Mouse (Mus musculus): ENCODE results near the gene Usp5. TPM values are rescaled to one million over a fixed set of nuclear protein-coding genes. Genes with fewer than 3 reads are reported as not detected.
"Not testable (repeated sequence)": the region's sequence is repeated elsewhere in the genome, so short reads cannot be mapped to it uniquely, and the experiment has no call there.

Gene Usp5
- polyA plus RNA-seq, 1 experiment from 2014 or later: 87.2 TPM

GRCm38 (mm10) chr6:124817125-124817524 lies 12.2 kb downstream of the Usp5 start:
- Histone ChIP-seq H3K36me3 (peaks cover 71% of the 10 kb centered on the region), H3K27me3 (no peaks in the 10 kb centered on the region), H3K4me1 (replicated peaks) (peaks cover 21% of the 10 kb centered on the region), H3K27ac (no peak overlapping the region), H3K9ac (no peak overlapping the region), H3K9me3 (replicated peaks) (no peaks in the 10 kb centered on the region), H3K4me2 (no peak overlapping the region), H3K4me3 (no peak overlapping the region)
- no peak for ATAC-seq (replicated peaks; ENCODE audit: insufficient number of reproducible peaks, insufficient read depth, low FRiP score, low read depth)
- WGBS: 96% methylated on average over 11 of the region's 11 CpGs

DNA sequence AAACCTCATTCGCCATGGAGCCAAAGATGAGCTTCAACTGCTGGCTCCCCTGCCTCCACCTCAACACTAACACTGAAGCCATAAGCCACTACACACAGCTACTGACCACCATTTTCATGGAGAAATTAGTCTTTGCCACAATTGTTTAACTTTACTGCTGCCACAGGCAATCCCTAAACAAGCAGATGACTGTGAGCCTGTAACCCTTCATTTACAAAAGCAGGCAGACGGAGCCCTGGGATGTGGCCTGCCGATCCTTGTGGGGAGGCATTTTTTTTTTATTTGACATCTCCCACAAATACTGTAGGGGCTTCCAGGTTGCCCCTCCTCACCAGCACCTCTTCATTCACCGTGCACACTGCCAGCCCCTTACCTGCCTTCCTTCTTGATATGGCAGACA lies 12.7 kb downstream of the Usp5 start:
- peaks cover 71% of the 10 kb centered on the region for H3K36me3 ChIP-seq
- no peak overlapping the region for H3K4me2 ChIP-seq
- H3K9ac ChIP-seq: no peak overlapping the region
- no peak for ATAC-seq (replicated peaks; ENCODE audit: insufficient number of reproducible peaks, insufficient read depth, low FRiP score, low read depth)
- H3K4me1 ChIP-seq (replicated peaks): peaks cover 24% of the 10 kb centered on the region
- H3K9me3 ChIP-seq (replicated peaks): no peaks in the 10 kb centered on the region
- no peak overlapping the region for H3K27ac ChIP-seq
- H3K27me3 ChIP-seq: no peaks in the 10 kb centered on the region
- H3K4me3 ChIP-seq: no peak overlapping the region
- 90% methylated on average over 4 of the region's 4 CpGs for WGBS

DNA sequence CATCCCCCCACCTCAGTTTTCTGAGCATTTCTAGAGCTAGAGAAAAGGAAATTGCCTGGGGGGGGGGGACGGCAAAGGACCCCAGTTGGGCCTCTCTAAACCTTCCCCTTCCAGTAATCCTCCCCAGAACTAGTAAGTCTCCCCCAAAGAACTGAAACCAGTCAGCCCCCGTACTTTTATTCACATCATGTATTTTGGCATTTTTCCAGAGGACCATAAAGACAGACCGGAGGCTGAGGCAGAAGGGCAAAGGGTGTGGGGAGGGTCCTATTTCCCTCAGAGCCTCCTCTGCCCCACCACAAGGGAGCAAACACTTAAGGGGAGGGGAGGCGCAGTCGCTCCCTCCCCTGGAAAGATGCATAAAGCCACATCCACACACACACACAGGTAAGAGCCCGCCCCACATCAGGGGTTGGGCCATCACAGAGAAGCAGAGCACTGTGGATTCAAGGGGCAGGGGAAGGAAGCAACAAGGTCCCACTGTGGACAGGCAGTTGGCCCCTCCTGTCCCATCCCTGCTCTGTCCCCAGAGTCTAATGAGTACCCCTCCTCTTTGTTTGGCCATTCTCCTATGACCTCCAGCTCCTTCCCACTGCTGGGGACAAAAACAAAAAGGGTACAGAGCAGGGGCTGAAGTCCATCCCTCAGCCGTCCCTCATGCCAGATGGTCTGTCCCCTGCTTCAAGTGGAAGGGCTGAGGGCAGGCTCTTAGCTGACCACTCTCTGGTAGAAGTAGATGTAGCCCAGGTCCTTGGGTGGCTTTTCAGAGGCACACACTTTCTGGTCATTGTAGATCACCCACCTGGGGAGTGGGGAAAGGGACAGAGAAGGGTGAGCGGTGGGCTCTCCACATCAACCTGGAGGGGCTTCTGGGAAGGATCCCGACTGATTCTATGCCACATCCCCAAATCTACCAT lies 14.2 kb downstream of the Usp5 start:
- no peak overlapping the region for H3K4me3 ChIP-seq
- ATAC-seq (replicated peaks; ENCODE audit: insufficient number of reproducible peaks, insufficient read depth, low FRiP score, low read depth): no peak
- H3K27ac ChIP-seq: 0 out of 2 replicates have a peak overlapping the region, but pooled peaks have one; percentile 98
- no peaks in the 10 kb centered on the region for H3K27me3 ChIP-seq
- H3K9ac ChIP-seq: no peak overlapping the region
- 68% methylated on average over 9 of the region's 9 CpGs for WGBS
- no peaks in the 10 kb centered on the region for H3K9me3 ChIP-seq (replicated peaks)
- peak overlapping the region; percentile 73 for H3K4me2 ChIP-seq
- peaks cover 71% of the 10 kb centered on the region for H3K36me3 ChIP-seq
- H3K4me1 ChIP-seq (replicated peaks): peaks cover 33% of the 10 kb centered on the region

GRCm38 (mm10) chr6:124814448-124814847 lies 14.8 kb downstream of the Usp5 start:
- Histone ChIP-seq H3K9ac (peak overlapping the region; percentile 43; the same call in 1 of the 2 replicates), H3K4me2 (peak overlapping the region; percentile 73), H3K4me1 (replicated peaks) (peaks cover 40% of the 10 kb centered on the region), H3K4me3 (peak overlapping the region; percentile 87), H3K36me3 (peaks cover 67% of the 10 kb centered on the region), H3K9me3 (replicated peaks) (no peaks in the 10 kb centered on the region), H3K27ac (peak overlapping the region; percentile 98), H3K27me3 (no peaks in the 10 kb centered on the region)
- 0 out of 2 replicates have a peak, but pooled peaks have one; percentile 1 for ATAC-seq (replicated peaks; ENCODE audit: insufficient number of reproducible peaks, insufficient read depth, low FRiP score, low read depth)
- 32% methylated on average over 8 of the region's 8 CpGs for WGBS

DNA sequence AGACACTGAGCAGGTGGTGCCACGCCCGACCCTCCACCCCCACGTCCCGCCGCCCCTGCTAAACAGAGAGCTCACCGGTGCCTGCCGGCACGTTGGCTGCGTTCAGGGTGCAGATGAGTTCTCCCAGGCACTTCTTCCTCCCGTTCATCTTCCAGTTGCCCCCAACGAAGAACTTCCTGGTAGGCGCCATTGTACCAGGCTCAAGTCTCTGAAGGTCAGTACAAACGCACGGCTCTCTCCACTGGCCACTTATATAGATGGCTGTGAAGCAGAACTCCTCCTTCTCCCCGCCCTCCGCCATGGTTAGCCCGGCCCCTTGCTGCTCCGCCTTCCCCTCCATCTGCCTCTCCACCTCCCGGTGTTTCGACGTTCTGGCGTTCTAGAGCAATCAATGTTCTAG lies 15.4 kb downstream of the Usp5 start, which contains the start of gene Tpi1:
Tpi1 (minus strand) TSS at position 364 of the 400 bp plus-strand sequence.
- Histone ChIP-seq H3K27me3 (no peaks in the 10 kb centered on the region), H3K4me1 (replicated peaks) (peaks cover 42% of the 10 kb centered on the region), H3K27ac (peak within 1 kb of the TSS; percentile 98), H3K4me3 (peak within 1 kb of the TSS; percentile 87), H3K9me3 (replicated peaks) (no peaks in the 10 kb centered on the region), H3K9ac (peak within 1 kb of the TSS; percentile 89), H3K4me2 (peak within 1 kb of the TSS; percentile 73), H3K36me3 (peaks cover 62% of the 10 kb centered on the region)
- WGBS: under 1% methylated on average over 22 of the region's 22 CpGs
- peak; percentile 85 for ATAC-seq (replicated peaks; ENCODE audit: insufficient number of reproducible peaks, insufficient read depth, low FRiP score, low read depth)

GRCm38 (mm10) chr6:124813496-124813895 lies 15.8 kb downstream of the Usp5 start:
- 0% methylated on average over 18 of the region's 18 CpGs for WGBS
- Histone ChIP-seq H3K4me3 (peak overlapping the region; percentile 87), H3K36me3 (peaks cover 57% of the 10 kb centered on the region), H3K27me3 (no peaks in the 10 kb centered on the region), H3K4me1 (replicated peaks) (peaks cover 42% of the 10 kb centered on the region), H3K9me3 (replicated peaks) (no peaks in the 10 kb centered on the region), H3K9ac (peak overlapping the region; percentile 89), H3K4me2 (peak overlapping the region; percentile 73), H3K27ac (peak overlapping the region; percentile 98)
- peak; percentile 73 for ATAC-seq (replicated peaks; ENCODE audit: insufficient number of reproducible peaks, insufficient read depth, low FRiP score, low read depth)

GRCm38 (mm10) chr6:124812848-124813247 lies 16.4 kb downstream of the Usp5 start:
- H3K4me3 ChIP-seq: peak overlapping the region; percentile 87
- WGBS: 16% methylated on average over 9 of the region's 9 CpGs
- H3K4me2 ChIP-seq: peak overlapping the region; percentile 73
- peaks cover 47% of the 10 kb centered on the region for H3K4me1 ChIP-seq (replicated peaks)
- ATAC-seq (replicated peaks; ENCODE audit: insufficient number of reproducible peaks, insufficient read depth, low FRiP score, low read depth): no peak
- no peaks in the 10 kb centered on the region for H3K27me3 ChIP-seq
- H3K36me3 ChIP-seq: peaks cover 51% of the 10 kb centered on the region
- H3K27ac ChIP-seq: peak overlapping the region; percentile 98
- peak overlapping the region; percentile 89 for H3K9ac ChIP-seq
- H3K9me3 ChIP-seq (replicated peaks): no peaks in the 10 kb centered on the region

DNA sequence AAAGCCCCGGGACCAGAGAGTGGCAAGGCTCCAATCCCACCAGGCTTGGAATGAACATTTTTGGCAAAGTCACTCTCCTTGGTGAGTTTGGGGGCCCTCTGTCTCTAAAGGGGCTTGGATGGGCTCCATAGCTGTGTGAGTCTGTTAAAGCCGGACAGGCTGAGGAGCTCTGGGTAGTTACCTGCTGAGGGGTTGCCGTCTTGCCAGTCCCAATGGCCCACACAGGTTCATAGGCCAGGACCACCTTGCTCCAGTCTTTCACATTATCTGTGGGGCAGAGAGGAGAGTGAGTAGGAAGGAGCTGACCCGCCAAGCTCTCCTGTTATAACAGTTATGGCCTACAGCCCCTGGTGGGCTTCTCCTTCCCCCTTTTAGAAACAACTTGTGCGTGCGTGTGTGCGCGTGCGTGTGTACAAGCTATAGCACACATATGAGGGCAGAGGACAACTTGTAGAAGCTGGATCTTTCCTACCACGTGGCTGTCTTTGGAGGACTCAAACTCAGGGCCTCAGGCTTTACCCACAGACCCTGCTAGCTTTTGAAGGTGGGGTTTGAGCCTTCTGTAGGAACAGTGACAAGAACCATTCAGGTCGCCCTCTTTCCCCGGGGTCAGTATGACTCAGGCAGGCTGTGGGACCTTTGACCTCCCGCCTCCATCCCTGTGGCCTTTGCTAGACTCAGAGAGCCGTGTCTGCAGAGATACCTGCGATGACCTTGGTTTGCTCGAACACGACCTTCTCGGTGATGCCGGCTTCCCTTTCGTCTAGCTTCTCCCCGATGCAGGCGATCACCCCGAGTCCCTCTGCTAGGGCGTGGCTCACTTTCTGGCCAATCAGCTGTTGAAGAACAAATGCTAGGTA lies 17.4 kb downstream of the Usp5 start:
- ATAC-seq (replicated peaks; ENCODE audit: insufficient number of reproducible peaks, insufficient read depth, low FRiP score, low read depth): no peak
- Histone ChIP-seq H3K36me3 (peaks cover 42% of the 10 kb centered on the region), H3K27me3 (no peaks in the 10 kb centered on the region), H3K4me1 (replicated peaks) (peaks cover 50% of the 10 kb centered on the region), H3K4me2 (peak overlapping the region; percentile 73), H3K9me3 (replicated peaks) (no peaks in the 10 kb centered on the region), H3K27ac (peak overlapping the region; percentile 98), H3K4me3 (peak overlapping the region; percentile 87), H3K9ac (peak overlapping the region; percentile 89)
- 71% methylated on average over 24 of the region's 24 CpGs for WGBS

- Histone ChIP-seq H3K4me2 (peak overlapping the region; percentile 73; the same call in 1 of the 2 replicates), H3K27ac (peak overlapping the region; percentile 98; the same call in 1 of the 2 replicates), H3K9me3 (replicated peaks) (no peaks in the 10 kb centered on the region), H3K27me3 (no peaks in the 10 kb centered on the region), H3K4me1 (replicated peaks) (peaks cover 54% of the 10 kb centered on the region), H3K9ac (no peak overlapping the region), H3K36me3 (peaks cover 36% of the 10 kb centered on the region), H3K4me3 (0 out of 2 replicates have a peak overlapping the region, but pooled peaks have one; percentile 5)
- WGBS: 75% methylated on average over 4 of the region's 4 CpGs
- no peak for ATAC-seq (replicated peaks; ENCODE audit: insufficient number of reproducible peaks, insufficient read depth, low FRiP score, low read depth)
Observed at GRCm38 (mm10) chr6:124811403-124811665, 17.9 kb downstream of the Usp5 start.

GRCm38 (mm10) chr6:124810566-124811402 lies 18.5 kb downstream of the Usp5 start:
- not testable (repeated sequence) for ATAC-seq (replicated peaks; ENCODE audit: insufficient number of reproducible peaks, insufficient read depth, low FRiP score, low read depth); H3K4me3 ChIP-seq
- H3K4me2 ChIP-seq: 0 out of 2 replicates have a peak overlapping the region, but pooled peaks have one; percentile 86

More at GRCm38 (mm10) chr6:124810566-124811402, 18.5 kb downstream of the Usp5 start:
- H3K27me3 ChIP-seq; H3K9ac ChIP-seq; H3K9me3 ChIP-seq (replicated peaks): not testable (repeated sequence)
- Histone ChIP-seq H3K4me1 (replicated peaks) (peaks cover 60% of the 10 kb centered on the region), H3K27ac (peak overlapping the region; percentile 91), H3K36me3 (peaks cover 32% of the 10 kb centered on the region)
- 76% methylated on average over 11 of the region's 11 CpGs for WGBS

Data from heart, embryonic 15.5 days (tissue).